Mouse (Mus musculus) limb, embryonic 14.5 days (tissue): ENCODE data around the gene Ccdc180. TPM values are rescaled to one million over a fixed set of nuclear protein-coding genes. Genes with fewer than 3 reads are reported as not detected.

Source experiments
- ATAC-seq: fragments of 200-750 bp; cut with Nextera tagmentation; 2 replicates; pipeline ENCODE4 v1.8.0; 2017; ENCODE audit warnings: low read depth, moderate number of reproducible peaks, moderate TSS enrichment; ENCODE audit not compliant: low FRiP score
- DNase-seq: peaks from one replicate; pipeline ENCODE4 v3.0.0-alpha.2; 2015; ENCODE audit warnings: low spot score
- H3K27ac ChIP-seq: fragments of 300-500 bp; sonication (generic); replicated peaks from 2 replicates; pipeline ENCODE4 v1.5.1; 2014; ENCODE audit warnings: low read depth, mild to moderate bottlenecking, low read length, moderate library complexity, mixed read lengths
- H3K27me3 ChIP-seq: fragments of 300-500 bp; sonication (generic); 2 replicates; pipeline ENCODE4 v1.6.1; 2014; ENCODE audit warnings: low read length, mixed read lengths; ENCODE audit not compliant: control insufficient read depth, insufficient read depth
- H3K36me3 ChIP-seq: fragments of 300-500 bp; sonication (generic); 2 replicates; pipeline ENCODE4 v1.6.1; 2014; ENCODE audit warnings: mild to moderate bottlenecking, low read length, moderate library complexity, mixed read lengths; ENCODE audit not compliant: control insufficient read depth, insufficient read depth
- H3K4me1 ChIP-seq: fragments of 300-500 bp; sonication (generic); 2 replicates; pipeline ENCODE4 v1.6.1; 2014; ENCODE audit warnings: antibody characterized with exemption, low read length, mixed read lengths; ENCODE audit not compliant: control insufficient read depth, insufficient read depth
- H3K4me2 ChIP-seq: fragments of 300-500 bp; sonication (generic); replicated peaks from 2 replicates; pipeline ENCODE4 v1.6.1; 2014; ENCODE audit warnings: low read depth, mild to moderate bottlenecking, low read length, moderate library complexity; ENCODE audit not compliant: severe bottlenecking
- H3K4me3 ChIP-seq: fragments of 300-500 bp; sonication (generic); replicated peaks from 2 replicates; pipeline ENCODE4 v1.5.1; 2014; ENCODE audit warnings: low read length
- H3K9ac ChIP-seq: fragments of 300-500 bp; sonication (generic); 2 replicates; pipeline ENCODE4 v1.6.1; 2014; ENCODE audit warnings: mild to moderate bottlenecking, low read depth, low read length, moderate library complexity; ENCODE audit not compliant: severe bottlenecking
- H3K9me3 ChIP-seq: fragments of 300-500 bp; sonication (generic); 2 replicates; pipeline ENCODE4 v1.6.1; 2016; ENCODE audit warnings: low read length; ENCODE audit not compliant: control insufficient read depth
- POLR2A ChIP-seq: fragments of 200-500 bp; IDR thresholded peaks from 2 replicates; pipeline ENCODE4 v1.8.0; 2012; ENCODE audit warnings: inconsistent platforms, mild to moderate bottlenecking, moderate library complexity, borderline replicate concordance; ENCODE audit not compliant: insufficient read depth, insufficient read length; ENCODE audit errors: extremely low read depth
- WGBS: fragments of 180-500 bp; shearing (Covaris S2); extraction: QIAGEN DNeasy Blood & Tissue Kit; methylation state at CpG from one replicate; pipeline ENCODE4 v1.1.7; 2014; 5-methylcytosine and 5-hydroxymethylcytosine counted together
- polyA plus RNA-seq, 2 experiments: library from polyadenylated mRNA; depleted of rRNA in 1 of 2; stranded (reverse) in 1 of 2; unstranded in 1 of 2; fragments of >200 nt; fragmentation: Nextera tagmentation in 1 of 2; extraction: Ambion mirVana in 1 of 2; gene quantifications; 2 replicates each; pipeline versions ENCODE4 v1.2.1 to v1.2.3; 2012 to 2014

The Ccdc180 gene
- polyA plus RNA-seq, 2 experiments = 0.03 to 0.07 TPM

DNA sequence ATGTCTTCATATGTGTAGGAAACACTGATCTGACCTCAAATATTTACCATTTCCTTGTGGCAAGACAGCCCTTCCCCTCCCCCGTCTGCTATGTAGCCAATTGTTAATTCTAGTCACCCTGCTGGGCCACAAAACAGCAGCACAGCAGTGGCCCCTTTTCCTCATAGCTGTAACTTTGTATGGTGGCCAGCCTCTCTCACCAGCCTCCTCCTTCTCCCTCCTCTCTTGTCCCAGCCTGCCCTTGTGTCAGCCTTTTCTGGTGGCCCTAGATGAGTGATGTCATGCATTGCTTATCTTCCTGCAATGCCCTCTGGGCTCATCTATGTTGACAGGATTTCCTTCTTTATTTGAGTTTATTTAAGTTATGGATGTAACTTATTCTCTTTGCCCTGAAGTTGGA lies 40.7 kb upstream of the Ccdc180 start:
- Histone ChIP-seq H3K9ac (no peak overlapping the region), H3K36me3 (no peaks in the 10 kb centered on the region), H3K4me3 (no peak overlapping the region), H3K4me2 (no peak overlapping the region; the same call in 1 of the 2 replicates), H3K27me3 (0 out of 2 replicates have a peak, but pooled peaks cover 11% of the 10 kb centered on the region), H3K27ac (no peak overlapping the region), H3K4me1 (peaks cover 14% of the 10 kb centered on the region), H3K9me3 (no peaks in the 10 kb centered on the region)
- TF ChIP-seq POLR2A = no peak
- no peak for DNase-seq
- ATAC-seq = no peak
- WGBS = 33% methylated on average over 1 of the region's 1 CpGs

GRCm38 (mm10) chr4:45851640-45852051 lies 38.5 kb upstream of the Ccdc180 start:
- WGBS = 25% methylated on average over 3 of the region's 3 CpGs
- H3K4me2 ChIP-seq = no peak overlapping the region
- no peak for DNase-seq

GRCm38 (mm10) chr4:45853496-45854246 lies 36.4 kb upstream of the Ccdc180 start:
- Histone ChIP-seq H3K27me3 (no peaks in the 10 kb centered on the region), H3K4me3 (no peak overlapping the region), H3K4me1 (peaks cover 7% of the 10 kb centered on the region; the same call in 1 of the 2 replicates), H3K9ac (no peak overlapping the region), H3K9me3 (no peaks in the 10 kb centered on the region), H3K27ac (no peak overlapping the region), H3K4me2 (no peak overlapping the region), H3K36me3 (no peaks in the 10 kb centered on the region)
- TF ChIP-seq POLR2A = no peak
- DNase-seq (no peak), ATAC-seq (no peak)
- WGBS = 71% methylated on average over 15 of the region's 15 CpGs

More at GRCm38 (mm10) chr4:45851640-45852051, 38.5 kb upstream of the Ccdc180 start:
- H3K27me3 ChIP-seq = 0 out of 2 replicates have a peak, but pooled peaks cover 3% of the 10 kb centered on the region
- H3K4me1 ChIP-seq = peaks cover 14% of the 10 kb centered on the region
- H3K27ac ChIP-seq = no peak overlapping the region
- no peaks in the 10 kb centered on the region for H3K9me3 ChIP-seq
- H3K36me3 ChIP-seq = no peaks in the 10 kb centered on the region
- no peak overlapping the region for H3K9ac ChIP-seq
- no peak for TF ChIP-seq POLR2A
- no peak overlapping the region for H3K4me3 ChIP-seq
- ATAC-seq = no peak

GRCm38 (mm10) chr4:45855803-45856424 lies 34.2 kb upstream of the Ccdc180 start:
- no peak overlapping the region for H3K9ac ChIP-seq
- ATAC-seq = no peak
- 45% methylated on average over 19 of the region's 19 CpGs for WGBS
- H3K4me1 ChIP-seq = peaks cover 4% of the 10 kb centered on the region
- H3K4me2 ChIP-seq = no peak overlapping the region
- H3K27me3 ChIP-seq = no peaks in the 10 kb centered on the region
- H3K27ac ChIP-seq = no peak overlapping the region
- H3K4me3 ChIP-seq = no peak overlapping the region
- DNase-seq = peak; percentile 61
- H3K9me3 ChIP-seq = no peaks in the 10 kb centered on the region
- H3K36me3 ChIP-seq = no peaks in the 10 kb centered on the region
- no peak for TF ChIP-seq POLR2A

DNA sequence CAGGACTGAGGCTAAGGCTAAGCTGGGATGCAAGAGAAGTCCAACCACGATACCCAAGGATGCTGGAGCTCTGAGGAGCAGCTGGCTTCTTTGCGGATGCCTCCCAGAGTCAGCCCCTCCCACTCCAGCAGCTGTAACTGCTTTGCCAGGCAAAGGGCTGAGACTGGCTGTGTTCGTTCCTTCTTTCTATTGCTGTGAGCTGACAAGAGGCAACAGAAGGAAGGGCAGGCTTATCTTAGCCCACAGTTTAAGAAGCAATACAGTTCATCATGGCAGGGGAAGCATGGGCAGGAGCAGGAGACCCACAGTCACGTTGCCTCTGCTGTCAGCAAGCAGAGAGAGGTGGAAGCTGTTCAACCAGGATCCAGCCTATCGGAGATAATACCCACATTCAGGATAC lies 28.9 kb upstream of the Ccdc180 start:
- 37% methylated on average over 5 of the region's 5 CpGs for WGBS
- Histone ChIP-seq H3K36me3 (no peaks in the 10 kb centered on the region), H3K4me1 (peaks cover 4% of the 10 kb centered on the region), H3K4me2 (no peak overlapping the region), H3K9ac (no peak overlapping the region; the same call in 1 of the 2 replicates), H3K4me3 (no peak overlapping the region), H3K27me3 (no peaks in the 10 kb centered on the region), H3K9me3 (no peaks in the 10 kb centered on the region), H3K27ac (no peak overlapping the region)
- ATAC-seq (no peak), DNase-seq (no peak)
- TF ChIP-seq POLR2A = no peak
